ENCODE assay signal across 16 mouse cellular contexts in genomic region chr14:77773331-77773730, GRCm38 (mm10).
"Had no signal": no experiment of that assay in that cellular context is flagged by ENCODE, and none has a peak within 500 bp of the region (broad histone marks: within the 10 kb centered on the region; RNA-seq: fewer than 3 reads in every experiment).

No protein-coding gene starts in this region.

- DNase-seq: lung, adult 18-20 months; lung, embryonic 14.5 days; lung, postnatal 4 days; midbrain, embryonic 14.5 days; retina, postnatal 1 day; right cerebral cortex, adult 18-20 months; right cerebral cortex, postnatal 25 days; right cerebral cortex, postnatal 4 days; spleen, adult 18-20 months; thymus, adult 18-20 months; thymus, postnatal 25 days; thymus, postnatal 4 days had no signal

- H3K9me3 ChIP-seq: midbrain, embryonic 10.5 days; midbrain, embryonic 12.5 days; neural tube, embryonic 13.5 days; neural tube, embryonic 15.5 days had no signal

- H3K4me2 ChIP-seq: lung, embryonic 14.5 days; midbrain, embryonic 12.5 days; neural tube, embryonic 13.5 days; neural tube, embryonic 15.5 days had no signal

- H3K9ac ChIP-seq: lung, embryonic 14.5 days; midbrain, embryonic 12.5 days; neural tube, embryonic 13.5 days; neural tube, embryonic 15.5 days had no signal

- H3K27ac ChIP-seq: midbrain, embryonic 10.5 days; midbrain, embryonic 12.5 days; neural tube, embryonic 13.5 days; neural tube, embryonic 15.5 days had no signal

- H3K4me1 ChIP-seq: midbrain, embryonic 10.5 days; midbrain, embryonic 12.5 days; neural tube, embryonic 13.5 days; neural tube, embryonic 15.5 days had no signal

- H3K4me3 ChIP-seq: midbrain, embryonic 10.5 days; midbrain, embryonic 12.5 days; neural tube, embryonic 13.5 days; neural tube, embryonic 15.5 days had no signal

- H3K36me3 ChIP-seq: midbrain, embryonic 10.5 days; midbrain, embryonic 12.5 days; neural tube, embryonic 13.5 days; neural tube, embryonic 15.5 days had no signal

- H3K27me3 ChIP-seq: midbrain, embryonic 12.5 days; neural tube, embryonic 13.5 days; neural tube, embryonic 15.5 days had no signal
